In genomic region chr11:20742361-20742897, GRCm38 (mm10) we compare ENCODE assay signal across 8 mouse cellular contexts. TPM values are rescaled to one million over a fixed set of nuclear protein-coding genes. Genes with fewer than 3 reads are reported as not detected.
DNase-seq lines count a peak whose midpoint lies in the region; ATAC-seq and TF ChIP-seq lines count a peak whose summit lies in the region.

No protein-coding gene starts in this region.

- peak; percentile 89 for TF ChIP-seq CTCF in heart, adult 2 months (IDR thresholded peaks at IDR 0.05)
- no peak for TF ChIP-seq CTCF in kidney, adult 2 months (conservative IDR thresholded peaks at IDR 0.05; ENCODE audit: insufficient read depth, insufficient read length, low read depth, low read length)

- peak overlapping the region; percentile 81 for H3K27ac ChIP-seq in heart, adult 2 months
- peak overlapping the region; percentile 100 for H3K27ac ChIP-seq in kidney, adult 2 months (ENCODE audit: insufficient read depth, low read depth, low read length)
- peak overlapping the region; percentile 88 for H3K27ac ChIP-seq in limb, embryonic 12.5 days
- peak overlapping the region; percentile 97 for H3K27ac ChIP-seq in midbrain, embryonic 14.5 days (replicated peaks; ENCODE audit: low read depth, low read length)

- under 1% methylated on average over 9 of the region's 9 CpGs for WGBS in heart, adult 2 months
- under 1% methylated on average over 9 of the region's 9 CpGs for WGBS in kidney, adult 2 months
- WGBS in limb, embryonic 12.5 days: under 1% methylated on average over 9 of the region's 9 CpGs
- WGBS in midbrain, embryonic 14.5 days: under 1% methylated on average over 9 of the region's 9 CpGs

- no peak for ATAC-seq in limb, embryonic 12.5 days (ENCODE audit: insufficient number of reproducible peaks, insufficient read depth, low FRiP score, low TSS enrichment, low read depth)
- no peak for ATAC-seq in midbrain, embryonic 14.5 days (ENCODE audit: low FRiP score, low TSS enrichment)

- intact Hi-C loops in heart, adult 2 months (cut with DNase I): loop anchor here (2.0 to 5.0 kb wide), 3 partner anchors 40 to 288 kb away; no protein-coding TSS in a partner anchor

- TF ChIP-seq POLR2A in heart, adult 2 months (IDR thresholded peaks at IDR 0.05; ENCODE audit: insufficient read depth, low read depth, low read length): no peak
- TF ChIP-seq POLR2A in kidney, adult 2 months (IDR thresholded peaks at IDR 0.05; ENCODE audit: low read depth, low read length): no peak

- TF ChIP-seq EP300 in heart, adult 2 months (IDR thresholded peaks at IDR 0.05; ENCODE audit: insufficient read depth, low read depth, low read length): no peak

- H3K36me3 ChIP-seq in heart, adult 2 months (ENCODE audit: control insufficient read depth, insufficient read depth, low read length): no peaks in the 10 kb centered on the region
- no peaks in the 10 kb centered on the region for H3K36me3 ChIP-seq in kidney, adult 2 months (ENCODE audit: control insufficient read depth, insufficient read depth, low read length)
- no peaks in the 10 kb centered on the region for H3K36me3 ChIP-seq in limb, embryonic 12.5 days
- H3K36me3 ChIP-seq in midbrain, embryonic 14.5 days (ENCODE audit: control insufficient read depth, insufficient read depth, low read length): no peaks in the 10 kb centered on the region

- no peaks in the 10 kb centered on the region for H3K9me3 ChIP-seq in limb, embryonic 12.5 days
- no peaks in the 10 kb centered on the region for H3K9me3 ChIP-seq in midbrain, embryonic 14.5 days (ENCODE audit: control insufficient read depth, low read length)

- H3K79me2 ChIP-seq in heart, adult 2 months (replicated peaks; ENCODE audit: control insufficient read depth, insufficient read depth, low read length): no peaks in the 10 kb centered on the region; the same call in 1 of the 2 replicates

- H3K9ac ChIP-seq in heart, adult 2 months (ENCODE audit: low read depth, low read length): peak overlapping the region; percentile 79
- H3K9ac ChIP-seq in limb, embryonic 12.5 days (replicated peaks): peak overlapping the region; percentile 87; the same call in 1 of the 2 replicates
- peak overlapping the region; percentile 71 for H3K9ac ChIP-seq in midbrain, embryonic 14.5 days (replicated peaks; ENCODE audit: low read length)

- H3K4me1 ChIP-seq in heart, adult 2 months (ENCODE audit: control insufficient read depth, insufficient read depth, low read length): peaks cover 2% of the 10 kb centered on the region; the same call in 1 of the 2 replicates
- H3K4me1 ChIP-seq in kidney, adult 2 months (ENCODE audit: control insufficient read depth, insufficient read depth, low read length): peaks cover 6% of the 10 kb centered on the region; the same call in 1 of the 2 replicates
- peaks cover 6% of the 10 kb centered on the region; the same call in 1 of the 2 replicates for H3K4me1 ChIP-seq in limb, embryonic 12.5 days (replicated peaks)
- peaks cover 5% of the 10 kb centered on the region; the same call in 1 of the 2 replicates for H3K4me1 ChIP-seq in midbrain, embryonic 14.5 days (ENCODE audit: control insufficient read depth, insufficient read depth, low read length)

- H3K27me3 ChIP-seq in heart, adult 2 months (ENCODE audit: control insufficient read depth, insufficient read depth, low read length): no peaks in the 10 kb centered on the region
- no peaks in the 10 kb centered on the region for H3K27me3 ChIP-seq in kidney, adult 2 months (replicated peaks; ENCODE audit: control insufficient read depth, insufficient read depth, low read length)
- H3K27me3 ChIP-seq in limb, embryonic 12.5 days: no peaks in the 10 kb centered on the region
- H3K27me3 ChIP-seq in midbrain, embryonic 14.5 days (ENCODE audit: control insufficient read depth, insufficient read depth, low read length): no peaks in the 10 kb centered on the region

- peak overlapping the region; percentile 60 for H3K4me3 ChIP-seq in heart, adult 2 months
- peak overlapping the region; percentile 99 for H3K4me3 ChIP-seq in kidney, adult 2 months (ENCODE audit: insufficient read depth, low read depth, low read length)
- peak overlapping the region; percentile 94 for H3K4me3 ChIP-seq in limb, embryonic 12.5 days (replicated peaks)
- H3K4me3 ChIP-seq in midbrain, embryonic 14.5 days (replicated peaks; ENCODE audit: low read depth, low read length): peak overlapping the region; percentile 96

- DNase-seq in 3T3-L1 (ENCODE audit: low read depth, low spot score): peak; percentile 88
- peak; percentile 74 for DNase-seq in T-cell, adult 2 months (ENCODE audit: low spot score)
- DNase-seq in embryo, embryonic 10.5 days (ENCODE audit: low spot score): peak; percentile 86
- DNase-seq in heart, adult 2 months: peak; percentile 38 to 44
- peak; percentile 85 for DNase-seq in kidney, adult 2 months
- peak; percentile 93 for DNase-seq in midbrain, embryonic 14.5 days
- DNase-seq in spleen, postnatal 4 days (ENCODE audit: low spot score in 2 of 2): peak; percentile 73 to 85

- peak overlapping the region; percentile 92 for H3K4me2 ChIP-seq in limb, embryonic 12.5 days
- peak overlapping the region; percentile 55 for H3K4me2 ChIP-seq in midbrain, embryonic 14.5 days (ENCODE audit: low read length)

RNA-seq across cellular contexts. Expression of gene Aftph, which starts 1.0 kb away (rescaled TPM):
- 10 to 100 TPM; 22.5 to 22.7 TPM for total RNA-seq in heart, adult 2 months (2021)
- 18.9 and 28.2 TPM in 2 replicates for polyA plus RNA-seq in heart, adult 2 months (2012; rRNA removed)
- polyA plus RNA-seq in kidney, adult 2 months (2012; rRNA removed): 72.8 and 78.8 TPM in 2 replicates
- 17.7 and 18.6 TPM in 2 replicates for polyA plus RNA-seq in limb, embryonic 12.5 days (2016; fragmentation: Nextera tagmentation; extraction: Ambion mirVana)
- 34.3 and 44.8 TPM in 2 replicates for polyA plus RNA-seq in midbrain, embryonic 14.5 days (2014; fragmentation: Nextera tagmentation; extraction: Ambion mirVana)

Comparison
In these comparisons a context has a peak if more than half of its experiments do, and no peak if none do; other contexts are left out.
1. DNase-seq: peak in every context shown above with its lines; median percentile 93 in midbrain, embryonic 14.5 days; 88 in 3T3-L1; 86 in embryo, embryonic 10.5 days; 85 in kidney, adult 2 months; 79 in spleen, postnatal 4 days; 74 in T-cell, adult 2 months; 41 in heart, adult 2 months.